Mouse (Mus musculus): ENCODE results near the gene Sit1. TPM values are rescaled to one million over a fixed set of nuclear protein-coding genes. Genes with fewer than 3 reads are reported as not detected.

Sit1 gene
- 0.16 TPM in 1 of 2 replicates, not detected in the other for polyA plus RNA-seq (2012; rRNA removed)

GRCm38 (mm10) chr4:43483535-43484091, at the start of gene Sit1:
Gene Sit1, minus strand, starts transcription at chr4:43483734.
- no peak for DNase-seq (ENCODE audit: extremely low spot score in 1 of 2, low spot score in 1 of 2)

GRCm38 (mm10) chr4:43533270-43533669, 49.7 kb upstream of the Sit1 start:
- no peak for DNase-seq (ENCODE audit: extremely low spot score in 1 of 2, low spot score in 1 of 2)

- peak; percentile 60 to 89 for DNase-seq (ENCODE audit: extremely low spot score in 1 of 2, low spot score in 1 of 2)
Observed at GRCm38 (mm10) chr4:43530581-43530980, 47.0 kb upstream of the Sit1 start.

DNA sequence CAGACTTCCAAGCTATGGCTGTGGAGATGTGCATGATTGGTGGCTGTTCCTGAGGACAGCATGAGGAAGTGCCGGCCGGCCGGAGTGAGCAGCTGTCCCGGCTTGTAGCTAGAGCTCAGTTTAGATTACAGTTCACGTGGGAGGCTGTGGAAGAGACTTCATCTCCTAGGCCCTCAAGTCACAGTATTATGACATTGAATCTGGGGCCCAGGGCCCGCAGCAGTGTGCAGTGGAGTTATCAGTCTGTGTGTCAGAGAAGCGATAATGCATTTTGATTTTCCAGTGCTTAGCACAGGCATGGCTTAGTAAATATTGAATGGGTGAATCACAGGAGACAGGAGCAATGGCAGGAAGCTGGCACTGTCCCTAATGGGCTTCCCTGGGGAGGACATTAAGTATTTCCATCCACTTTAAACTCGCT, 46.6 kb upstream of the Sit1 start:
- DNase-seq (ENCODE audit: extremely low spot score in 1 of 2, low spot score in 1 of 2), result no peak

GRCm38 (mm10) chr4:43528487-43528886, 45.0 kb upstream of the Sit1 start:
- DNase-seq (ENCODE audit: extremely low spot score in 1 of 2, low spot score in 1 of 2), result no peak

GRCm38 (mm10) chr4:43527880-43528279, 44.3 kb upstream of the Sit1 start:
- DNase-seq (ENCODE audit: extremely low spot score in 1 of 2, low spot score in 1 of 2), result no peak

DNA sequence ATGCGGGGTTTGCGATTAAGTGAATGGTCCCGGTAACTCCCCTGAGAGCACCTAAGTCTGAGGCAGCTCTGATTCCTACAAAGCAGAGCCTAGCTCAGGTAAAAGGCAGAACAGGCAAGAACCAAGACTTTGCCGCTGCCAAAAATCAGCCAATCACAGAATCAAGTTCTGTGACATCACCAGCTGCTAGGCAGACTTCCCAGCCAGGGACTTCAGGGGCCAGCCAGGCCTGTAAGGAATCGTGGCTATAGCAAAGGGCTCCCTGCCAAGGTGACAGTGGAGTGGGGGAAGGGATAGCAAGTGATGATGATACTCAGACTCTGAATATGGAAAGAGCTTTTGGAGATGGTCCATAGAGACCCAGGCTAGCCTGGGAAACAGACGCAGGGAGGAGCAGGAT, 36.4 kb upstream of the Sit1 start:
- DNase-seq (ENCODE audit: extremely low spot score in 1 of 2, low spot score in 1 of 2), result peak; percentile 76 to 95

DNA sequence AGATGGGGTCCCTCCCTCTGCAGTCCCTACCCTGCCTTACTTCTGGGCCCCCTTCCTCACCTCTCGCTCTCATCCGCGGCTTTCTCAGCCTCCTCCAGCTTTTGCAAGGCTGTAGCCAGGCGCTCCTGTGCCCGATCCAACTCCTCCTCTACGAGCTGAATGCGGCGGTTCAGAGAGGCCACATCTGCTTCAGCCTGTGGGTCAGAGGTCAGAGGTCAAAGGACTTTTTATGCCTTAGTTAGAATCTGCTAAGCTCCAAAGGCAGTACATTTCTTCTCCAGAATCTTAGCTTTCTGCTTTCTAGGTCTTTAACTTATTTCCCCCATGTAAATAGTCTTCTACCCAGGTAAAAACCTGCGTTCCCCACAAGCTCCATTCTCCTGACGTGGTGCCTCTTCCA, 36.0 kb upstream of the Sit1 start:
- DNase-seq (ENCODE audit: extremely low spot score in 1 of 2, low spot score in 1 of 2), result no peak

DNA sequence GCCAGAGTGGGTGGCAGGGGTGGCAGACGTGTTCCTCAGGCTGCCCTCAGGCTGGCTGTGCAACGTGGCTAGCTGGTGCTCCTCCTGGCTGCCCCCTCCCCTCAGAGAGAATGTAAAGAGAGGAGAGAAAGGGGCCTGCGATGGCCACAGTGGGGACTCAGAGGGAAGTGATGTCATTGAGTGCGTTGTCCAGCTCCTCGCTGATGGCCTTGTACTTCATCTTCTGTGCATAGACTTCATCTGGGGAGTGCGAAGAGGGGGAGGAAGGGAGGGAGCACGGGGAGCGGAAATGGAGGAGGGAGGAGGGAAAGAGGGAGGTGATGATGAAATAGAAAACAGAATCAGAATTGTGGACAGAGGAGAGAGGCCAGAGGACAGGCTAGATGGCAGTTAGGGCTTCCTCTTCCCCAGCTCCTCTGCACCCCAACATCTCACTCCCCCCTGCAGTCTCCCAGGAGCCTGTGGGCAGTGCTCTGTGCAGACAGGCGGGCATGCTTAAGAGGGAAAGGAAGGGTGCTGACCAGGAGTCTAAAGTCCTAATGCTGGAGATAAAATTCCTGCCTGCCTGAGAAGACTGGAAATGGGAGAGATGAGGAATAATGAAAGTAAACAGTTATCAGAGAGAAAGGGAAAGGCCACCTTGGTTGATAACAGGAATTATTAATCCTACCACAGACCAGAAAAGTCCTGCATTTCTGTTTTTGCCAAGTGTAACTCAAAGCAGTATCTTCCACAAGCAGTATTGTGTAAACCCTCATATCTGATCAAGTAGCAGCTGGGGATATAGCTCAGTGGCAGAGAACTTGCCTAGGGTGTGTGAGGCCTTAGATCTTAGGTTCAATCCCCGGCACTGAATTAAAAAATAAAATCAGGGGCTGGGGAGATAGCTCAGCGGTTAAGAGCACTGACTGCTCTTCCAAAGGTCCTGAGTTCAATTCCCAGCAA, 32.5 kb upstream of the Sit1 start:
- DNase-seq (ENCODE audit: extremely low spot score in 1 of 2, low spot score in 1 of 2), result no peak

GRCm38 (mm10) chr4:43513791-43514190, 30.3 kb upstream of the Sit1 start:
- no peak for DNase-seq (ENCODE audit: extremely low spot score in 1 of 2, low spot score in 1 of 2)

- no peak for DNase-seq (ENCODE audit: extremely low spot score in 1 of 2, low spot score in 1 of 2)
Observed at GRCm38 (mm10) chr4:43513300-43513699, 29.8 kb upstream of the Sit1 start.

GRCm38 (mm10) chr4:43512653-43513052, 29.1 kb upstream of the Sit1 start:
- no peak for DNase-seq (ENCODE audit: extremely low spot score in 1 of 2, low spot score in 1 of 2)

DNA sequence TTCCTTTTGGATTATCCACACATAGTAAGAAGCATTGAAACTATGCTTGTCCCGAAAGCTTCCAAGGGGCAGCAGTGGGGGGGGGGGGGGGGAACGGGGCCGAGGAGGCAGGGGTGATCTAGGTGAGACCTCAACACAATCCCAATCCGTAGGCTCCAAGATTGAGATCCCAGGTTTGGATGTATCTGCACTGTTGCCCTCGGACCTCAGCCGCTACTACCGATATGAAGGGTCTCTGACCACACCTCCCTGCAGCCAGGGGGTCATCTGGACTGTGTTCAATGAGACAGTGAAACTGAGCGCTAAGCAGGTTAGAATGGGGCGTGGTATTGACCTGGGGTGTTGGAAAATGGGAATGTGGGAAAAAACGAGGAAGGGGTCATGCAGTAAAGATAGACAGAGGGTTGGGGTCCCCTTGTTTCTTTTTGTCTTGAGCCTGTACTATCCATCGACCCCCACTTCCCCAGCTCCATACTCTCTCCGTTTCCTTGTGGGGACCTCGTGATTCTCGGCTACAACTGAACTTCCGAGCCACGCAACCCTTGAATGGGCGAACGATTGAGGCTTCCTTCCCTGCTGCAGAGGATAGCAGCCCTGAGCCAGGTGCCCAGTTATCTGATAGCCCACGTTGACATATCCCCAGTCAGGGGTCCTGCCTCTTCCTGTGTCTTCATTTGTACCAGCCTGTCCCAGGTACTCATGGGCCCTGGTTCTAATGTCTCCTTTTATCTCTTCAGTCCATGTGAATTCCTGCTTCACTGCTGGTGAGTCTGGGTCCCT, 28.3 kb upstream of the Sit1 start:
- DNase-seq (ENCODE audit: extremely low spot score in 1 of 2, low spot score in 1 of 2), result no peak

DNA sequence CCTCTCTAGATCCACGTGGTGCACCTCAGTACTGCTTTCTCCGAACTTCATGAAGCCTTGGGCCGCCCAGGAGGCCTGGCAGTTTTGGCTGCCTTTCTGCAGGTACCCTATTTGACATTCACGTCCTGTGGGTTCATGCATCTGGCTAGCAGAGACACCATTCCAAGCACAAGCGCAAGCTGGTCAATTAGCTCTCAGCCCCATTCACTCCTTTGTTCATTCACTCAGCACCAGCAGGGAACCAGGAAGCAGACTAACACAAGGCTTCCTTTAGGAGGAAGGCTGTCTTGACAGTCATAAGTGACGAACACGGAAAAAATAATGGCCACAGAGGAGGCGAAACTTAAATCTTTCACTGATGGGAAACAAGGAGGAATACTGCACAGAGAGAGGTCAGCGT, 25.6 kb upstream of the Sit1 start:
- DNase-seq (ENCODE audit: extremely low spot score in 1 of 2, low spot score in 1 of 2), result no peak

DNA sequence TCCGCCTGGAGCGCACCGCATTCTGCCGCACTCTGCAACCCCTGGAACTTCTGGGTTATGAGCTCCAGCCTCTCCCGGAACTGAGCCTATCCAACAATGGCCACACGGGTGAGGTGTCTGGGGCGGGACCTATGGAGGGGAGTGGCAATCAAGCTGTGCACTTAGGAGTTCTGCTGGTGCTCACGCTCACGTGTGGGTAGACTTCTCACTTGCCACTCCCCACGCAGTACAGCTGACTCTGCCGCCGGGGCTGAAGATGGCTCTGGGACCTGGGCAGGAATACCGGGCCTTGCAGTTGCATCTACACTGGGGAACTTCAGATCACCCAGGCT, 25.1 kb upstream of the Sit1 start:
- peak in 1 of 2 experiments; percentile 31 for DNase-seq (ENCODE audit: extremely low spot score in 1 of 2, low spot score in 1 of 2)

DNA sequence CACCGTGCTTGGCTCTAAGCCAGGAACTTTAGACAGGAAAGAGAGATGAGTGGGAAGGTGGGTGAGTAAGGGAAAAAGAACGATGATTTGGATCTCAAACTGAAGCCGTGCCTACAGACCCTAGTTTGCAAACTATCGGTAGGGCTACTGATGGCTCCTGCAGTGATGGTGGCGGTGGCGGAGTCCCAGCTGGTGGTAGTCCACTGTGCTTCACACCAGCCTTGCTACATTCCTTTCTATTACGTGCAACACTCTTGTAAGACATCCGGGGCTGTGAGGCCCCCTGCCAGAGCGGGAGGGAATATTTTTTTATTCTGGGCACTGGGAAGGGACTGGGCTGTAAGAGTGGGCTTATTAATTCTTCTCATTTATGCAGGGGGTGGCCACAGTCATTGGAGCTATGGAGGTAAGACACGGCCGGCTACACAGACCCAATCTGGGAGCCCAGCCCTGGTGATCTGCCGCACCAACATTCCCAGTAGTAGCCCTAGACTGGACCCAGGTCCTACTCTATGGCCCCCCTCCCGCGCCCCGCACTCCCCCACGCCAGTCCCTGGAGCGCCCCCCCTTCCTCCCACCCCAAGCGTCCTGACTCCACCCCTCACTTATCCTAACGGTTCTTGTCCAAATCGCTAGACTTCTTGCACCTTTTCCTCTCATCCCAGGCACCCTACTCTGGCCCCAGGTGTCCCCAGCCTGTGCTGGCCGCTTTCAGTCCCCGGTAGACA, 24.6 kb upstream of the Sit1 start:
- DNase-seq (ENCODE audit: extremely low spot score in 1 of 2, low spot score in 1 of 2), result no peak

- DNase-seq (ENCODE audit: extremely low spot score in 1 of 2, low spot score in 1 of 2), result no peak
Observed at GRCm38 (mm10) chr4:43506536-43507185, 23.1 kb upstream of the Sit1 start, which contains the start of gene Car9. Gene Car9, plus strand, starts transcription at chr4:43506966.

DNA sequence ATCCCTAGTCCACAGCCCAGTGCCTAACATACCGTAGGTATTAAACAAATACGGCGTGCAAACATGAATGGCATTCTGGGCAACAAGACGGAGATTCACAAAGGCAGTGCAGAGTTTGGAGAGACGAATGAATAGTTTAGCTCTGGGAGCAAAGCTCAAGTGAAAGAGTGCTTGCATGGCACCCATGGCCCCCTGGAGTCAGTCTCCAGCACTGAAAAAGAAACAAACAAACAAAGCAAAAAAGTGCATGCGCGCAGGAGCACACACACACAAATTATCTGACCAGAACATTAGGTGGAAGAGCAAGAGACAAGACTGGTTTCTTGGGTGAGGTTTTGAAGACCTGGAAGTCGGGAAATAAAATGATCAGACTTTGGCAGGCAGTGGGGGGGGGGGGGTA, 22.5 kb upstream of the Sit1 start:
- DNase-seq (ENCODE audit: extremely low spot score in 1 of 2, low spot score in 1 of 2), result no peak

DNA sequence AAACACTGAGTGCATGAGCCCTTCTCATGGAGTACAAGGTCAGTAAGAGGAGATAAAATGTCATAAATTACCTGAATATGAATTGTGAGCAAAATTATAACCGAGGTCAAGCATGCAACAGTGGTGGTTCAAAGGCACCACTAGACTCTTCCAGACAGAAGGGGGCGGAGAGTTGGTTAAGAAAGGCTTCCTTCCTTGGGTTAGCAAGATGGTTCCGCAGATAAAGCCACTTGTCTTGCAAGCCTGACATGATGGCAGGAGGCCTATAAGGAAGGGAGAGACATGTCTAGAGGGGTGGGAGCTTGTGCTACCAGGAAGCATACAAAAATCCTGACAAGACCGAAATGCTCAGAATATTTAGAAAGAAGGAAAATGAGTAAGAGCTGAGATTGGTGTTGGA, 20.7 kb upstream of the Sit1 start:
- no peak for DNase-seq (ENCODE audit: extremely low spot score in 1 of 2, low spot score in 1 of 2)

- DNase-seq (ENCODE audit: extremely low spot score in 1 of 2, low spot score in 1 of 2), result no peak
Observed at GRCm38 (mm10) chr4:43503506-43503905, 20.0 kb upstream of the Sit1 start.

Measured in frontal cortex, adult 2 months (tissue).